Mouse (Mus musculus): ENCODE data around the gene Mip. TPM values are rescaled to one million over a fixed set of nuclear protein-coding genes. Genes with fewer than 3 reads are reported as not detected.
"Not testable (repeated sequence)": the region's sequence is repeated elsewhere in the genome, so short reads cannot be mapped to it uniquely, and the experiment has no call there.

The Mip gene
- total RNA-seq (2015) (not detected in 2 replicates), total RNA-seq (2017) (0.33 TPM in 1 of 2 replicates, not detected in the other)

- ATAC-seq (ENCODE audit: poor library complexity, severe bottlenecking), result no peak
Observed at GRCm38 (mm10) chr10:128225538-128225937, at the start of gene Mip. Gene Mip, plus strand, starts transcription at chr10:128225838.

GRCm38 (mm10) chr10:128175996-128176755 lies 49.5 kb upstream of the Mip start:
- ATAC-seq (ENCODE audit: poor library complexity, severe bottlenecking), result peak; percentile 99

- no peak for ATAC-seq (ENCODE audit: poor library complexity, severe bottlenecking)
Observed at GRCm38 (mm10) chr10:128177316-128177715, 48.3 kb upstream of the Mip start.

GRCm38 (mm10) chr10:128179989-128180388 lies 45.6 kb upstream of the Mip start, which contains the start of gene Rbms2:
Gene Rbms2, minus strand, starts transcription at chr10:128180297.
- ATAC-seq (ENCODE audit: poor library complexity, severe bottlenecking), result no peak

GRCm38 (mm10) chr10:128184296-128184695 lies 41.3 kb upstream of the Mip start:
- ATAC-seq (ENCODE audit: poor library complexity, severe bottlenecking), result no peak

- no peak for ATAC-seq (ENCODE audit: poor library complexity, severe bottlenecking)
Observed at GRCm38 (mm10) chr10:128185277-128185940, 40.2 kb upstream of the Mip start.

DNA sequence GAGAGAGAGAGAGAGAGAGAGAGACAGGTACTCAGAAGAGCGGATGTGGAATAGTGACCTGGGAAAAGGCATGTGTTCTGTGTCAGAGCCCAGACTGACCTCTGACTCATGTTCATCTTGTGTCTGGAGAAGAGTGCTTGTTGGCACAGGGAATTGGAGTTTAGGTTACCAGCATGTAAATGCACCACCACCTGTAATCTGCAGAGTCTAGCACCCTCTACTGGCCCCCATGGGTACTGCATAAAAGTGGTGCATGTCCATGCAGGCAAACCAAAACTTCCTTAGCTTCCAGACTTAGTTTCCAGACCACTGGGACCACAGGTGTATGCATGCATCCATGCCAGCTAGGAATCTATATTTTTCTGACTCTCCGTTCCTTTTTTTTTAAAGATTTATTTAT lies 39.7 kb upstream of the Mip start:
- peak; percentile 91 for ATAC-seq (ENCODE audit: poor library complexity, severe bottlenecking)

GRCm38 (mm10) chr10:128187181-128187605 lies 38.4 kb upstream of the Mip start:
- no peak for ATAC-seq (ENCODE audit: poor library complexity, severe bottlenecking)

GRCm38 (mm10) chr10:128188242-128188877 lies 37.3 kb upstream of the Mip start:
- ATAC-seq (ENCODE audit: poor library complexity, severe bottlenecking), result peak; percentile 83

GRCm38 (mm10) chr10:128191472-128191871 lies 34.2 kb upstream of the Mip start:
- no peak for ATAC-seq (ENCODE audit: poor library complexity, severe bottlenecking)

DNA sequence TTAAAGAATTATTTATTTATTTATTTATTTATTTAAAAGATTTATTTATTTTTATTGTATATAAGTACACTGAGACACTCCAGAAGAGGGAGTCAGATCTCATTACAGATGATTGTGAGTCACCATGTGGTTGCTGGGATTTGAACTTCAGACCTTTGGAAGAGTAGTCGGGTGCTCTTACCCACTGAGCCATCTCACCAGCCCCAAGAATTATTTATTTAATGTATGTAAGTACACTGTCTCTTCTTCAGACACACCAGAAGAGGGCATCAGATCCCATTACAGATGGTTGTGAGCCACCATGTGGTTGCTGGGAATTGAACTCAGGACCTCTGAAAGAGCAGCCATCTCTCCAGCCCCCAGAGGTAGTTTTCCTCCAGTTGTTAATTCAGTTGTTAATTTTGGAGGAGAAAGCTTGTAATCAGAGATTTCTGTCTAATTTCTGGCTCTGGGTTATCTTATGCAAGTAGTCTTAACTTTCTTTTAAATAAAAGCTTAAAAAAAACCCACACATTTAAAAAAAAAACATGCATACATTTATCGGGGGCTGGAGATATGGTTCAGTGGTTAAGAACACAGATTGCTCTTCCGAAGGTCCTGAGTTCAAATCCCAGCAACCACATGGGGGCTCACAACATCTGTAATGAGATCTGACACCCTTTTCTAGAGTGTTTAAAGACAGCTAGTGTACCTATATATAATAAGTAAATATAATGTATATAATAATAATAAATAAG lies 33.4 kb upstream of the Mip start:
- not testable (repeated sequence) for ATAC-seq (ENCODE audit: poor library complexity, severe bottlenecking)

- ATAC-seq (ENCODE audit: poor library complexity, severe bottlenecking), result no peak
Observed at GRCm38 (mm10) chr10:128193113-128193512, 32.5 kb upstream of the Mip start.

DNA sequence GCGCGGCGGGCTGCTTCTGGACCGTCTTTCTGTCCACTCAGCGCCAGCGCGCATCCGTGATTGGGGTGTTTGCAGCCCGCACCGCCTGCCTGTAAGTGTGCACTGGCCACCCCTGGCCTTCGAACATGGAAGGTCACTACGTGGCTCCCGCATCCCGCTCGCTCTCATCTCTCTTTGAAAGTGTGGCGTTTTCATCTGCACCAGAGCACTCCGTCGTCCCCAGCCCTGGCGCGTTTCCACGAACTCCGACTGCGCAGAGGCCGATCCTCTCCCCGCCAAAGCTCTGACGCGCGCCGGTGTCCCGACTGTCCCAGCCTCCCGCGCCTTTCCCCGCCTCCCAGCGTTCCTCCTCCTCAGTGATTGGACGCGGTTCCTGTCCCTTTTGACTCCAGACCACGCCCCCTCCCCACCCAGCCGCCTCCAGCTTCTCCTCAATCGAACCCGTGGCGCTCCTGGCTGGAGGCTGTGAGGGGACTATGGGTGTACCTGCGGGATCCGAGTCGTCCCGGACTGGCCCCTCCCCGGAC lies 31.6 kb upstream of the Mip start, which contains the start of gene Gls2:
Gene Gls2 (plus strand): TSS at position 434 of the 527 bp plus-strand sequence.
- peak; percentile 98 for ATAC-seq (ENCODE audit: poor library complexity, severe bottlenecking)

DNA sequence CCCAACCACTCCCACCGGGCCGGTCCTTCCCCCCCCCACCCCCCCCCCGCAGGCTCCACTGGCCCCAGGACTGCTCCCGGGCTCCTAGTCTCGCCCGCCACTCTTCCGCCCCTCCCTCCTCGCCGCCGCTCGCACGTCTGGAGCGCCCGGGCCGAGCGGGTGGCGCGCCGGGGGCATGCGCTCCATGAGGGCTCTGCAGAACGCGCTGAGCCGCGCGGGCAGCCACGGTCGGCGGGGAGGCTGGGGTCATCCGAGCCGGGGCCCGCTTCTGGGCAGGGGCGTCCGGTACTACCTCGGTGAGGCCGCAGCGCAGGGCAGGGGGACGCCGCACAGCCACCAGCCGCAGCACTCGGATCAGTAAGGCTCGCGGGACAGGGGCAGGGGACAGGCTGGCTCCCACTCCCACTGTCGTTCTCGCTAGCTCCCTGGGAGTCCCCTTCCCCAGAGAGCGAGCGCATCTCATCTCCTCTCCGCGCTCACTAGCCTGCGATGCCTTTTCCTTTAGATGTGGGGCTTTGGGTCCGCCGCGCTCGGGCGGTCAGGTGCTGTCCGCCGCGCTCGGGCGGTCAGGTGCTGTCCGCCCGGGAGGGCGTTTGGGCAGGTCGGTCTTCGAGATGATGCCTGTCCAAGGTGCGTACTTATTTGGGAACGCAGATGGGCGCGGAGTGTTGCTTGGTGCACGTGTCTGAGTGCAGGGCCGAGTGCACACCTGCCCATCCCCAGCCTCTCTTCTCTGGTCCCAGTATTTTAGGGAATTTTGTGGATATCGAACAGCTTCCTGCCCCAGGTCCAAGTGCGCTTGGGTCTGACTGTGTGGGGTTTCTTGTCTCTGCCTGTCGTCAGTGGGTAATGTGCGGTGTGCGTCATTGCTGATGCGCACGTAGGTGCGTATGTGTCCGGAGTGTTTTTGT lies 30.8 kb upstream of the Mip start:
- ATAC-seq (ENCODE audit: poor library complexity, severe bottlenecking), result peak; percentile 50

DNA sequence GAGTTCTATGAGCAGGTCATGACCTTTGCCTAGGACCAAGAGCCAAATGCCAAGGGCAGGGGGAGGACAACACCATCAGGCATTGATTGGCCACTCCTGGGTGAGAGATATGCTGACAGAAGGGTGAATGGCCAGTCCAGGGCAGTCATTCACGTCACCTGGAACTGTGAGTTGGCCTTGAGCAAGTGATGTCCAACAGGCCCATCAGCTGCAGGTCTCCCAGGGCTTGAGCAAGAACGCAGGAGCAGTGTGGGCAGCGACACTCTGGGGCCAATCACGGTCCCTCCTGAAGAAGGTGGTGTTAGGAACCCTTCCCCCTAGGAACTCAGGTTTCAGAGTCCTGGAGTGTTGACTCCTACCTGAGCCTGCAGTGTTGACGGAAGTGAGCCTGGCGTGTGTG lies 23.8 kb upstream of the Mip start:
- no peak for ATAC-seq (ENCODE audit: poor library complexity, severe bottlenecking)

GRCm38 (mm10) chr10:128204941-128205340 lies 20.7 kb upstream of the Mip start:
- no peak for ATAC-seq (ENCODE audit: poor library complexity, severe bottlenecking)

DNA sequence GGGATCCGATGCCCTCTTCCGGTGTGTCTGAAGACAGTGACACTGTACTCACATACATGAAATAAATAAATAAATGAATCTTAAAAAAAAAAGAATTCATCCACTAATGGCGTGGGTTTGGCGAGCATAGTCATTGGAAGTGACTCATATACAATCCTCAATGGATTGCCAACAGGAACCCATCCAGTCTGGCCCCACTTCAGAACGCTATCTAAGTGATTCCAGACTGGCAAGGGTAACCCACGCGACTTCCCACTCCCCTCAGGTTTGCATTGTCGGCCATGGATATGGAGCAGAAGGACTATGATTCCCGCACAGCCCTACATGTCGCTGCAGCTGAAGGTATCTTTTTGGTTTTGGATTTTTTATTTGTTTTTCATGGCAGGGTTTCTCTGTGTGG lies 17.3 kb upstream of the Mip start:
- no peak for ATAC-seq (ENCODE audit: poor library complexity, severe bottlenecking)

- no peak for ATAC-seq (ENCODE audit: poor library complexity, severe bottlenecking)
Observed at GRCm38 (mm10) chr10:128209311-128210009, 16.2 kb upstream of the Mip start.

DNA sequence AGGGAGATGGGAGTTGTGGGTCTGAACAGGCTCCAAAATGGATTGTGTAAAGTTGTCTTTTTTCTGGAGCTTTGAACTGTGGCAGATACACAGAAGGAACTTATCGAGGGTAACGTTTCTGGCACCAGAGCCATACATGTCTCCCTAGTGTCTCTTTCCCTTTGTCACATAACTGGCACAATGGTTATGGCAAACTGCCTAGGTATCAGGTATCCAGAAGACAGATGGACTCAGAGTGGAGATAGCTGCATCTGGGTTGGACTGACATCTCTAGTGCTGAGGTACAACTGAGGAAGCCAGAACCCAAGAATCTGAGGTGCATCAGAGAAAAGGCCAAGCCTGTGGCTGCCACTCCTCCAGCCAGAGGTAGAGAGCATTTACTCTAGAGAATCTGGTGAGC lies 15.5 kb upstream of the Mip start:
- ATAC-seq (ENCODE audit: poor library complexity, severe bottlenecking), result no peak
